Mouse (Mus musculus) gonadal fat pad, adult 2 months (tissue): Measurements from ENCODE around the gene Slc44a2. TPM values are rescaled to one million over a fixed set of nuclear protein-coding genes. Genes with fewer than 3 reads are reported as not detected.

Source experiments
- DNase-seq: peaks from one replicate; pipeline ENCODE4 v3.0.0-alpha.2; 2012; ENCODE audit warnings: low read depth
- polyA plus RNA-seq: library from polyadenylated mRNA; depleted of rRNA; stranded (reverse); fragments of >200 nt; gene quantifications from 2 replicates; pipeline ENCODE4 v1.2.3, GENCODE M21; 2012

Gene Slc44a2
- polyA plus RNA-seq, 1 experiment = 61.5 TPM

DNA sequence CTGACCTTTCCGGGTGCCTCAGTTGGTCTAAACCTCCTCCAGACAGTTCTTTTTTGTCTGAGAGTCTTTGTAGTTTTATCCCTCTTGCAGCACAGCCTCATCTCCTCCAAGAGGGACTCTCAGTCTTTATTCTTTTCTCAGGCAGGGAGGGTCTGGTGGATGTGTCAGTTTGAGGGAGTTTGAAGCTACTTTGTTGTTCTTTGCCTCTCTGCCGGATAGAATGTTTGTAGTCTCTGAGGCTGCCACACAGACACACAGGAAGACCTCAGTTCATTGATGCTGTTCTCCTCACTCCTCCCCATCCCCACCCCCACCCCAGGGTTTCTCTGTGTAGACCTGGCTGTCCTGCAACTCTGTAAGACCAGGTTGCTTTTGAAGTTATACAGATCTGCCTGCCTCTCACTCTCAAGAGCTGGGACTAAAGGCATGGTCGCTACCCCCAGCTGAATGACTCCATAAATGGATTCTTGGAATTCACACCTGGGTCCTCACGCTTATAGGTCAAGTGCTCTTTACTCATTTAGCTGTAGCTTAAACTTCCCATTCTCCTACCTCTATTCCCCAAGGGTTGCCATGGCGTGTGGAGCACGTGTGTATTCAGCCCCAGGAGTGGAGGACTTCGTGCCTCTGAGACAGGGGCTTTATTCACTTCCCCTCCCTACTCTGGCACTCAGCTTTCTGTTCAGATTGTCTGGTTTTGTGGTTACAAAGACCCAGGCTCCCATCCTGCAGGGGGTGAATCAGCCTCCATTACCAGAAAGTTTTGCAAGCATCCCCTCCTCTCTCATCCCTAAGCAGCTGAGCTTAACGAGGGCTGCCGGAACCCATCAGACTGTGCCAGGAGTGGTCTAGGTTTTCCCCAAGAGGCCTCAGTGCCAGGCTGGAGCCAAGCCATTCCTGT is 11.9 kb downstream of the Slc44a2 start:
- no peak for DNase-seq

DNA sequence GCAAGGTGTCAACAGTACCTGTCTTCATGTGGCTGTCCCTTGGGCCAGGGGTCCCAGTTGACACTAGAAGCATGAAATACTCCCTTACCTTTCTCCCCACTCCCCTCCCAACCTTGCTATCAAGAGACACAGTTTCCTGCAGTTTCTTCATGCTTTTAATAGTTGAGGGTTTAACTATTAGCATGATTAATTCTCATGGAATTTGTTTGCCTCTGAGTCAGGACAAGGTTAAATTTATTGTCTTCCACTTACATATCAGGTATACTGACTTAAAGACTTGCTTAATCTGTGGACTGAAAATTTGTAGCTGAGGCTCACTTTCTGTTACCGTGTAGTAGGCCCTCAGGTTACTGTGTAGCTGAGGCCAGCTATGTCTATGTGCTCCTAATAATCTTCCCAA is 13.0 kb downstream of the Slc44a2 start:
- DNase-seq = no peak

DNA sequence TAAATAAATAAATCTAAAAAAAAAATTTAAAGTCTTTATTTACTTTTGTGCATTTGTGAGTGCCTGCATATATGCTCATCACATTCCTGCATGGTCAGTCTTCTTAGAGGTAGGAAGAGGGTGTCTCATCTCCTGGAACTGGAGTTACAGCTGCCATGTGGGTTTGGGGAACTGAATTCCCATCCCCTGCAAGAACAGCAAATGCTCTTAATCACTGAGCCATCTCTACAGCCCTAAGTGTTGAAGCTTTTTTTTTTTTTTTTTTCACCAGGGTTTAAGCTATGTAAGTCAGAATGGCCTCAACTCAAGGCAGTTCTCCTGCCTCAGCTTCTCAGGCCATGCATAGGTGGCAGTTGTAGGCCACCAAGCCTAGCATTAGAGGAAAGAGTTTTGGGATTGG is 14.2 kb downstream of the Slc44a2 start:
- no peak for DNase-seq

DNA sequence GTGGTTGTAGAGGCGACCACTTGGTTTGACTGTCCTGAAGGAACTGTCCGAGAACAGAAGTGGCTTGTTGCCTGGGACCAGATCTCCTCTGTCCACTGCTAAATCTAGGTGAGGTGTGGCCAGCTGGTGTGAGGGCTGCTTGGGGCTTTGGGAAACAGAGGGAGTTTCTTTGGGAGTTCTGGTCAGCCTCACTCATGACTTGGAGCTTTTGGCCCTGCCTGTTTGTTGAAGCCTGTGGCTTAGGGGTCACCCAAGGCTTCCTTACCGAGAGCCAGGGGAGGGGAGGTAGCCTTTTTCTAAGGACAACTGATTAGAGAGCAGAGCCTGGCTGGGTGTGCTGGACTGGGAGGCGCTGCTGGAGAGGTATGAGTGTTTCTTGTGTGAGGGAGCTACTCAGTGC is 14.9 kb downstream of the Slc44a2 start:
- DNase-seq = no peak

DNA sequence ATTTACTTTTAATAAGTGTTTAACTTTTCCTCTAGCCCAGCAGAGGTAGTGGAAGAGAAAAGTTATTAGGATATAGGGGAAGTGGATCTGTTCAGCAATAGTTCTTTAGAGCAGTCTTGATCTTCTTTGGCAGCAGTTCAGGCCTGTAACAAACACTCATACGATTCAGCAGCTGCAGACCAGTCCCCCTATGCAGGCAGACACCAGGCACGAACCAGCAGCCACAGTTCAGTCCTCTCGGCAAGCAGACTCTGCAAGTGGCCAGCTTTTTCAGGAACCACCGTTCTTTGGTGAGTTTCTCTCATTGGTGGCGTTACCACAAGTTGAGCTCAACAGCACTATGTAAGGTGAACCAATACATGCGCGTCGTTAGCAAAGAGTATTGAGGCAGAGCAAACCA is 16.0 kb downstream of the Slc44a2 start:
- no peak for DNase-seq

DNA sequence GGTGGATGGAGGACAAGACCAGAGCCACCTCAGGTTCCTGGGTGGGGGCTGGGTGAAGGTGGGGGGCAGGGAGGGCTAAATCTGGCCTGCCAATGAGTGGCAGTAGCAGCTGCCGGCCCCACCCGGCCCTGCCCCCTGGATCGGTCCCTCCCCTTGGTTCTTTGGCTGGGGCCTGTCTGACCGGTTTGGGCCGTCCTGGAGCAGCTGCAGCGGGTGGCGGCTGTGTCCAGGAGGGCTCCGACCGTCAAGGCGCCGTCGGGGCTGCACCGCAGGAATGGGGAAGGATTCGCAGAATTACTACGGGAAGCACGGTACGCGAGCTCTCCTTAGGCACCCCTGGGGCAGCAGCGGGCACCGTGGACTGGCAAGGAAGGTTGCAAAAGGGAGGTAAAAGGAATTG is 17.2 kb downstream of the Slc44a2 start:
- DNase-seq = no peak

DNA sequence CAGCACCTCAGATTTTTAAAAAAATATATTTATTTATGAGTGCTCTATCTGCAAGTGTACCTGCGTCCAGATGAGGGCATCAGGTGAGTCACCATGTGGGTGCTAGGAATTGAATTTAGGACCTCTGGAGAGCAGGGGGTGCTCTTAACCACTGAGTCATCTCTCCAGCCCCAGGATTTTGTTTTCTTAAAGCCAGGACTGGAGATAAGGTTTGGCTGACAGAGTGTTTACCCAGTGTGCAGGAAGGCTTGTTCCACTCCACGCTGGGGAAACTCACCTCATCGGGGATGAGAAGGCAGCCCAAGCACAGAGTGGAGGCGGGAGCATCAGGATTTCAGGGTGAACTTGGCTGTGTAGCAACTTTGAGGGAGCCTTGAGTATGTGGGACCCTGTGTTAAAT is 19.9 kb downstream of the Slc44a2 start:
- DNase-seq = no peak

DNA sequence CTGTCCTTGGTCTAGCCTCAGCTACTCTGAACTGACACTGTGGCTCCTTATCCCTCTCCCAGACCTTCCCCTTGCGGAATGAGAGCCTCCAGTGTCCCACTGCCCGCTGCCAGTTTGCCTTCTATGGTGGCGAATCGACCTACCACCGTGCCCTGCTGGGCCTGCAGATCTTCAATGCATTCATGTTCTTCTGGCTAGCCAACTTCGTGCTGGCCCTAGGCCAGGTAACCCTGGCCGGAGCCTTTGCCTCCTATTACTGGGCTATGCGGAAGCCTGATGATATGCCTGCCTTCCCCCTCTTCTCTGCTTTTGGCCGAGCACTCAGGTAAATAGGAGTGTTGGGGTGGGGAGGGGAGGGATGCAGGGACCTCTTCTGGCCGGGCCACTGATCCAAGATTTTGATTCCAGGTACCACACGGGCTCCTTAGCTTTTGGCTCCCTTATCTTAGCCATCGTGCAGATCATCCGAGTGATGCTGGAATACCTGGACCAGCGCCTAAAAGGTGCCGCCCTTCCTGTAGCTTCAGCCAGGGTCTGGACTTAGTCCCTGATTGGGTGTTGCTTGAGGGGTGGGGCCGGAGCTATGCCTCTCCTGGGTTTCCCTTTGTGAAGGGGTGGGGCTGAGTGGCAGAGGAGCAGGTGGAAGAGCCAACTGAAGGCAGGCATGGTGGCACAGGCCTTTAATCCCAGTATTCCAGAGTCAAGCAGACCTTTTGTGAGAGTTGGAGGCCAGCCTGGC is 26.3 kb downstream of the Slc44a2 start:
- DNase-seq = no peak

DNA sequence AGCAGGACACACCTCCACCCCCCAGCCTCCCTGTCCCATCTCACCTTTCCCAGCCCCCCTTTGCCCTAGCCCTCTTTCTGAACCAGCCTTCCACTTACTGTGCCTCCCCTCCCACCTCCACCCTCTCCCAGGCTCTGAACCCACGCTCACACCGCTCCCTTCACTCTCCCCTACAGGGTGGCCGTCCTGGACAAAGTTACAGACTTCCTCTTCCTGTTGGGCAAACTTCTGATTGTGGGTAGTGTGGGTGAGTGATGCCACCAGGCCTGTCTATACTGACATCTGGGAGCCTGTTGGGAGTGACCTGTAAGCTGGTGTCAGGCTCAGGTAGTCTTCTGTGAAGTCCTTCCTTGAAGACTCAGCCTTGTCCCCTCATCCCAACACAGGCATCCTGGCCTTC is 27.7 kb downstream of the Slc44a2 start:
- DNase-seq = no peak

DNA sequence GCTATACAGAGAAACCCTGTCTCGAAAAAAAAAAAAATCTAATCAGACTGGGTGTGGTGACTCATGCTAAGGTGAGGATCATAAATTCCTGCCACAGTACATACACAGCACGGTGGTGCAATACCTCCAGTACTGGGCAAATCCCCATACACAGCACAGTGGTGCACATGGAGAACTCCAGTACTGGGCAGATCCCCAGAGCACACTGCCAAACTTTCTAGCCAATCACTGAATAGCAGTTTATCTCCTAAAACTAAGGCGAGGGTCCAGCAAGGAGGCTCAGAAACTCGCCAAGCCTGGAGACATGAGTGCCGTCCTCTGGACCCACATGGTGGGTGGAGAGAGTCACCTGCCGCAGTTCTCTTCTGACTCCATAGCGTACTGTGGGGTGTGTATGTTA is 30.7 kb downstream of the Slc44a2 start:
- DNase-seq = no peak

DNA sequence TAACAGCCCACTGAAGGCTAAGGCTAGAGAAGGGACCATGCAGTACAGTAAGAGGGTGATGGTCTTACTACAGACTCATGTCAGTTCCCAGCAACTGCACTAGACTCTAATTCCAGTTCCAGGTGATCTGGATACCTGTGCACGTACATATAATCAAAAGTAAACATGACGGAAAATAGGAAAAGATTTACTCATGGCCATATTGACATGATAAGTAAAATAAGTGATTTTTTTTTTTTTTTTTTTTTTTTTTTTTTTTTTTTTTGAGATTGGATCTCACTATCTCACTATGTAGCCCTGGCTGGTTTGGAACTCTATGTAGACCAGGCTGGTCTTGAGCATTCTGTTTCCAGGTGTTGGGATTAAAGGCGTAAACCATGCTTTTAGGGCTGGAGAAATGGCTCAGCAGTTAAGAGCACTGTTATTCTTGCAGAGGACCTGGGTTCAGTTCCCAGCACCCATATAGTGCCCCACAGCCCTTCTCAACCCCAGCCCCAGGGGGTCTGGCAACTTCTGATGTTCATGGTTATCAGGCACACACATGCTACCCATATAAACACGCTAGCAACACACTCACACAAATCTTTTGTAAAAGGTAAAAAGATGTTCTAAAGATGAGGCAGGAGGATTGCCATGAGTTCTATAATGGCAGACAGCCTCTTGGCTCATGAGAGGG is 31.3 kb downstream of the Slc44a2 start:
- no peak for DNase-seq

DNA sequence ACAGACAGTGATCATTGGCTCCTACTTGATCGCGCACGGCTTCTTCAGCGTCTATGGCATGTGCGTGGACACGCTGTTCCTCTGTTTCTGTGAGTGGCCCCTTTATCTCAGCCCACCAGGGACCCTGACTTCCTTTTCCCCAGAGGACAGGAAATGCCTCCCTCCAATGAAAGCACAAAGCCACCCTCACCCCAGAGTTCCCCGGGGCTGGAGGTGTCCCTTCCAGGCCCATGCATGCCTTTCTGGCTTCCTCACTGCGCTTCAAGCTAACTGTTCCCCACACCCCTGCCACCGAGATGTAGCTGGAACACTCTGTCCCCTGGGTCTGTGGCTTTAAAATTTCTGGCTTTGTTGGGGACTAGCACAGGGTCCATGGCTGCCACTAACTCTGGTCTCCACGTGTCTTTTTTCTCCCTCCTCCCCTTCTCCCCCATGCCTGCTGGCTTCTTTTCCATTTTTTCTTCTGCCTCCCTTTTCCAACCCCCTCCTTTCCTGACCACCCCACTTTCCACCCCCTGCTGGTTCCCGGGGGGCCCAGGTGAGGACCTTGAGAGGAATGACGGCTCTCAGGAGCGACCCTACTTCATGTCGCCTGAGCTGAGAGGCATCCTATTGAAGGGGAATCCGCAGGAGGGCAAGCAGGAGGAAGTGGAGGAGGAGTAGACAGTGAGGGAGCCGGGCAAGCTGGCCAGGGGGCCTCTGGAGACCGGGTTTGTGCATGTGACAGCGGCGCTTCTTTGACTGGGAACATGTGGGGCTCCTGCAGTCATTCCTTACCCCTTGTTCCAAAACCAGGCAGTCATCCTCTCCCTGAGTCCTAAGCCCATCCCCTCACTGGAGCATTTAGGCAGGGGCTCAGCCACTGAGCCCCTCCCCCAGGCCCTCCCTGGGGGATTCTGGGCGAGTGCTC is 32.2 kb downstream of the Slc44a2 start:
- no peak for DNase-seq

DNA sequence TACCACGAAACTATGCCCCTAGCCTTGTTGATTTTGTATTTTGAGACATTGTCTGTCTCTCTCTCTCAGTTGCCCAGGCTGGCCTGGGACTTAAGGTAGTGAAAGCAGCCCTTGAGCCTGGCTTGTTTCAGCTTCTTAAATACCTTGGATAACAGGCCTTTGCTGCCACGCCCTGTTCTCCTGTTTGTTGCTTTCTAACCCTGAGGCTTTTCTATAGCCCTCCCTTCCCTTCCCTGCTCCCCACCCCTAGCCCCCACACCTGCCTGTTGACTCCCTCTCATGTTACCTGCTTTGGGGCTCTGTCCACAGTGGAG is 32.8 kb downstream of the Slc44a2 start:
- no peak for DNase-seq

DNA sequence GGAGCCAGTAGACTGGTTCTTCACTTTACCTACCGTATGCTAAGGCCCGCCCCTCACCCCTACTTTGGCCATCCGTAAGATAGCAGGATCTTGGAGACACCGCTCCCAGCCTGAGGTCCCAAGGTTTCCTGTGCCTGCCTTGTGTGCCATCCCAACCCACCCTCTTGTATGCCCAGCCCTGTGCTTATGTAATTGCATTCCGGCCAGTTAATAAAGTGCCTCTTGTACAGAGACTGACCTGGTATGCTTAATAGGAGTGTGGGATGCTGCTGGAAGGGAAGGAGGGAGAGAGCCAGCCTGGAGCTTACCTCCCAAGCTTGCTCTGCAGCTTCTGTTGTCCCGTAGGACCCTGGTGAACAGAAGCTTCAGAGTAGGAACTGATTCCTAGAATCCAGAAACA is 34.3 kb downstream of the Slc44a2 start:
- DNase-seq = no peak

DNA sequence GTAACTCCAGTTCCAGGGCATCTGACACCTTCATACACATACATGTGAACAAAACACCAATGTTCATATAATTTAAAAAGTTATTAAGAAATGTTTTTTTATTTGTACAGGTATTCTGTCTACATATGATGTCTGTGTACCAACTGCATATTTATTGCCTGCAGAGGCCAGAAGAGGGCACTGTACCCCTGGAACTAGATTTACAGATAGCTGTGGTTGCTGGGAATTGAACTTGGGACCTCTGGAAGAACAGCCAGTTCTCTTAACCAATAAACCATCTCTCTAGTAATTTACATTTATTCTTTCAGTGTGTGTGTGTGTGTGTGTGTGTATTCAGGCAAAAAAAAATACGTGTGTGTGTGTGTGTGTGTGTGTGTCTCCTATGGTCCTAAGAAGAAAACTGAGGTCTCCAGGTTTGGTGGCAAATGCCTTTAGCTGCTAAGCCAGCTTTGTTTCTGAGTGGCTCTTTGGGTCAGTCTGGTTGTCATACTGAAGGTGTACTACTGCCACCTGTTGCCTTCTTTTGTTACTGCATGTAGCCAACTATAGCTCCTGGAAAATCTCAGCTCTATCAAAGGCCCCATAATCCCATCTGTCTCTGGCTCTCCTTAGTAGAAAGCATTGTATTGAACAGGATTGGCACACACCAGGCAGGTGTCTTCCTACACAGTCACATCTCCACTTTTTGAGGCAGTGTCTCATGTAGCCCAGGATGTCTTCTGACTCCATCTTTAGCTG is 36.7 kb downstream of the Slc44a2 start:
- DNase-seq = no peak

DNA sequence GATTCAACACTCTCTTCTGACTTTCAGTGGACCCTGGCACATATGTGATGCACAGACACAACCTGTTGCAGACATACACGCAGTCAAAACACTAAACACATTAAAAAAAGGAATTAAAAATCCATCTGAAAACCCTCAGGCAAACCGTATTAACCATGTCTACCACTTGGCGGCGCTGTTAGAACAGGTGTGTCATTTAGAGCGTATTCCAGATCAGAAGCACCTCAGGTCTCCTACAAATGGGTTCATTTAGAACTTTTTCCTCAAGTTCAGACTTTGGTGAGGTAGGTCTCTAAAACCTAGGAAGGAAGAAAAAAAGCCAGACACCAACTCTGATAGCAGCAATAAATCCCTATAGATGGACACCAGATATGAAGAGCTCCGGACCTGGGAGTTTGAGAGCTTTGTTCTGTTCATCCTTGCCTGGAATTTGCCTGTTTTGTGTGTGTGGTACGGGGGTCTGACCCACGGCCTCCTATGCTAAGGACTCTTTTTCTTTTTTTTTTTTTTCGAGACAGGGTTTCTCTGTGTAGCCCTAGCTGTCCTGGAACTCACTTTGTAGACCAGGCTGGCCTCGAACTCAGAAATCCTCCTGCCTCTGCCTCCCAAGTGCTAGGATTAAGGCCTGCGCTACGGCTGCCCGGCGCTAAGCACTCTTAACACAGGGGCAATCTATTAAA is 46.2 kb downstream of the Slc44a2 start:
- DNase-seq = no peak

DNA sequence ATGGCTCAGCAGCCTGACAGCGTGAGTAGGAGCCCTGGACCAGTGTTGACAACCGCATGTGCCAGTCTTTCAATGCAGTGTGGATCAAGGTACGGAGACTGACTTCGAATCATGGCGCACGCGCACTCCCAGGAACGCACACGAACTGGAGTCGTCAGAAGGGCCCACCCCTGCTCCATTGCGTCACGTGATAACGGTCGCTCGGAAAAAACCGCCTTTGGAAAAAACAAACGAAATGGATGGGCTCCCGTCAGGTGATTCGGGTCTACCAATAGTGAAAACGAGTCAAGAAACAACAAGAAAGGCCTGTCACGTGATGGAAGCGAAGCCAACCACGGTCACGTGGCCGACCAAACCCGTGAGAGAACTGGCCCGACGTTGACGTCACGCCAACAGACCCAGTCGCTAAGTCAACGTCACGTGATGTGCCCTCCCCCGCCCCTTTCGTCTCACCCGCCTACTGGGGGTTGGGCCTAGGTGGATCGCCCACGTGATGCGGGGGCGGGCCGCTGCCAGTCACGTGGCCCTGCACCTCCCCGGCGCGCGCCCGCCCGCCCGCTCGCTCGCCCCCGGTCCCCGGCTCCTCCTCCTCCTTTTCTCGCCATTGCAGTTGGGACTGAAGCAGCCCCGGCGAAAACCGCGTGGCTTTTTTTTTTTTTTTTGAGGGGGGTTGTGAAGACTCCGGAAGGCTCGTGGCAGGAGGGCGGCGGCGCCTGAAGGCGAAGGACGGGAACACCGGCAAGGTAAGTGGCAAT is 47.0 kb downstream of the Slc44a2 start, which contains the start of gene Ilf3:
TSS of gene Ilf3 (plus strand) at position 515 of the 755 bp plus-strand sequence.
- peak; percentile 99 for DNase-seq

DNA sequence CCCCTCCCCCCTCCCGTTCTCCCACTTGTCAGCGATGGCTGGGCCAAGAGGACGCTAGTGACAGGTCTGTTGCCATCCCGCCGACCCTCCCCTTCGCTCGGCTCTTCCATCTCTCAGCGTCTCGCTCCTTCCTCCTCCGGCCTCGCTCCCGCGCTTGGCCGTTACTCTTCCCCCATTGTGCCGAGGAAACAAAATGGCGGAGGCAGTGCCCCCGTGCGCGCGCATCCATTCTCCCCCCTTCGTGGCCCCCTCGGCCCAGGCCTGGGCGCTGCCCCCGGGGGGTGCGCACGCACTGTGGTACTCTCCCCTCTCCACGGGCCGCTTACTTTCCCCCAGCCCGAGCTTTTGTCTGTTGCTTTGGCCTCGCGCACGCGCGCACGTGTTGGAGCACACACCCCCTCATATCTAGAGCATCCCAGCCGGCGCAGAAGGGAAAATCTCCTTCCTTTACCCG is 47.7 kb downstream of the Slc44a2 start:
- no peak for DNase-seq

DNA sequence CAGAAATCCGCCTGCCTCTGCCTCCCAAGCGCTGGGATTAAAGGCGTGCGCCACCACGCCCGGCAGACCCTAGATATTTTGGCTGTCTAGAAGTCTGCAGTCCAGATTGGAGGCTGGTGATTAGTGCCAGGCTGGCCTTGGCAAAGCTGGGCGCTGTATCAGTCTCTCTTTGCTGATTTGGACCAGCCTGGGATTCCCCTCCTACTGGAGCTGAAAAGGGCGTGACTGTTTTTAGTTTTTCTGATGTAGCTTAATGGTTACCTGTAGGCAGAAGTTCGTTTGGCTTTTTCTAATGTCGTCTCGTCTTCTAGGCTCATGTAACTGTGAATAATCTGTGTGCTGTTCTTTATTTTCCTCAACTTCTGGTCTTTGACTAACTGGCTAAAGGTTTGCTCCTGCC is 48.6 kb downstream of the Slc44a2 start:
- no peak for DNase-seq

DNA sequence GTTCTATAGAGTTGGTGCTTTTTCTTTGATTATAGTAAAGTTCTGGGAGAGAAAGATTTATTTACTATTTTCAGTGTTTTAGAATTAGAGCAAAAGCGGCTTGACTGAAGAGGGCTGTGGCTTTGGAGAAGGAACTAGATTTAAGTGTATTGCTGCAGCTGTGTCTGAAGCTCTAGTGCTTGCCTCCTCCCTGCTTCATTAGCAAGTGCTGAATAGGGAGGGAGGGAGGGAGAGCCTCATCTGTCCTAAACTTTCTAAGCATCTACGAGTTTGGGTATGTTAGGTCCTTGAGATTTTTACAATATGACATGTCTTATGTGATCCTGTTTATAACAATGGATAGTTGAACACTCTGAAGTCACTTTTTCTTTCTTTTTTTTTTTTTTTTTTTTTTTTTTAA is 50.4 kb downstream of the Slc44a2 start:
- DNase-seq = no peak
